Mouse (Mus musculus): ENCODE results near the gene Vps13c. TPM values are rescaled to one million over a fixed set of nuclear protein-coding genes. Genes with fewer than 3 reads are reported as not detected.

The Vps13c gene
- 100 to 1,000 TPM; 109 to 115 TPM for total RNA-seq (2023)

DNA sequence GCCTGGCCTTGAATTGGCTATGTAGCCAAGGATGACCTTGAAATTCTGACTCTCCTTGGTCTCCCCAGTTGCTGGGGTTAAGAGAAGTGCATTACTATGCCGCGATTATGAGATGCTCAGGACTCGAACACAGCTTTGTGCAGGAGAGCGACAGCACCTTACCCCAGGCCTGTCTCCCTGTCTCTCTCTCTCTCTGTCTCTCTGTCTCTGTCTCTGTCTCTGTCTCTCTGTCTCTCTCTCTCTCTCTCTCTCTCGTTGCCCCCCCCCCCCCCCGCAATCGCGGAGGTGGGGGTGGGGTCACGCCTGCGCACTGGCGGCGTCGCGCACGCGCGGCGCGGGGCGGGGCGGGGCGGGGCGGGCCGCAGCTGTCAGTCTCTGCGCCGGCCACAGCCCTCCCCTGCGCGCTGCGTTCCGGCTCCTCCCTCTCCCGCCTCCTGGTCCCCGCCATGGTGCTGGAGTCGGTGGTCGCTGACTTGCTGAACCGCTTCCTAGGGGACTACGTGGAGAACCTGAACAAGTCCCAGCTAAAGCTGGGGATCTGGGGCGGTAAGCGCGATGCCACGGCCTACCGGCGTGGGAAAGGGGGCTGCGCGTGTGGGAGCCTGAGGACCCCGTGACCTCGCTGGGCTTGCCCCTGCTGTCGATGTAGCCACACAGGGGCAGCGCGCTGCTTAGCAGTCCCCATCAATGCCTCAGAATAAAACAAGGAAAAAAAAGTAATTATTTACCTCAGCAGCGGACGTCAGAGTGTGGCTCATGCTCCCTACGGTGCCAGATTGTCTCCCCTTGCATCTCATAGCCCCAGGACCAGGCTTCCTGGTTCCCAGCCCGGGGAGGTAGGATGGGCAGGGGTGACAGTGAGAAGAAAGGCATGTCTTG is at the start of gene Vps13c:
Gene Vps13c, plus strand, starts transcription at position 416 of the 879 bp plus-strand sequence.

DNA sequence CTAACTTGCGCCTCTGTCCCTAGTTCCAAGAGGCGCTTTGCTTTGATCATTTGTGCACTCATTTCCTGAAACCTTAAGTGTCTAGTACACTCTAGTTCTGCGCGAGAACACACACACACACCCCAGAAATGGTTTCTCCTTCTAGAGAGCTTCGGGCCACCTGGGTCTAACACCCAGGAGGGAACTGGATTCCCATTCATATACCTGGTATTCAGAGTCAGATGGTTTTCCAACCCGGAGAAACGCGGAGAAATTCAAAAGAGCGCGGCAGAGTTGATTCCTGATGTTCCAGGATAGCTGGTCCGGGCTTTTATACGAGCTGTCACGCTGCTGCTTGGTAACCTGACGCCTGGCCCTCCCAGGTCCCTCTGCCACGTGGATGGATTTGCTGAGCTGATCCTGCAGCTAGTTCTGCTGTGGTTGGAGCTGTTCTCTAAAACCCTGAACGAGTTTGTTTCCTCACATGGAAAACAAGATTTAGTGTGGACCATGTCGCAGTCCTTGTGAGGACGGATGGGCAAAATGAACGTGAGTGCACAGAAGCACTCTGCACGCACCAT is 8.1 kb upstream of the Vps13c start, which contains the start of gene C2cd4a:
Gene C2cd4a, minus strand, starts transcription at position 285 of the 560 bp plus-strand sequence.

Other genes with a start within 250 kb of the Vps13c start
- not detected for gene C2cd4b, start 81.0 kb upstream of the Vps13c start, total RNA-seq (2023)
- gene C2cd4a, start 8.1 kb upstream of the Vps13c start, total RNA-seq (2023) = not detected

Measured in monocyte, adult 59 days (primary cell).